Mouse (Mus musculus): Measurements from ENCODE around the gene Wnt7a. TPM values are rescaled to one million over a fixed set of nuclear protein-coding genes. Genes with fewer than 3 reads are reported as not detected.

Wnt7a gene
- polyA plus RNA-seq, 1 experiment from 2014 or later = 0.19 TPM

- Histone ChIP-seq H3K27me3 (peaks cover 2% of the 10 kb centered on the region; the same call in 1 of the 2 replicates), H3K9me3 (replicated peaks) (no peaks in the 10 kb centered on the region), H3K27ac (no peak overlapping the region), H3K9ac (no peak overlapping the region), H3K36me3 (no peaks in the 10 kb centered on the region), H3K4me2 (no peak overlapping the region), H3K4me3 (replicated peaks) (no peak overlapping the region), H3K4me1 (no peaks in the 10 kb centered on the region)
- WGBS = 88% methylated on average over 9 of the region's 9 CpGs
- no peak for ATAC-seq (replicated peaks; ENCODE audit: low FRiP score)
Measured at GRCm38 (mm10) chr6:91322001-91322772, 89.0 kb downstream of the Wnt7a start.

Other genes with a start within 250 kb of the Wnt7a start
- 38.9 and 56.4 TPM in 2 replicates for gene Fbln2, start 198.9 kb downstream of the Wnt7a start, polyA plus RNA-seq (2015; fragmentation: Nextera tagmentation; extraction: Ambion mirVana)
- 30.2 and 30.7 TPM in 2 replicates for gene Chchd4, start 62.2 kb upstream of the Wnt7a start, polyA plus RNA-seq (2015; fragmentation: Nextera tagmentation; extraction: Ambion mirVana)
- gene Tmem43, start 62.3 kb upstream of the Wnt7a start, polyA plus RNA-seq (2015; fragmentation: Nextera tagmentation; extraction: Ambion mirVana) = 44.7 and 46.5 TPM in 2 replicates
- gene Xpc, start 104.5 kb upstream of the Wnt7a start, polyA plus RNA-seq (2015; fragmentation: Nextera tagmentation; extraction: Ambion mirVana) = 25.1 and 25.5 TPM in 2 replicates
- gene Lsm3, start 104.6 kb upstream of the Wnt7a start, polyA plus RNA-seq (2015; fragmentation: Nextera tagmentation; extraction: Ambion mirVana) = 280 and 313 TPM in 2 replicates

Measured in kidney, embryonic 15.5 days (tissue).